Mouse (Mus musculus) natural killer cell, adult 2 months (primary cell): ENCODE data around the gene Azin2.

Experiments used
- DNase-seq, 2 experiments: peaks; one replicate each; pipeline ENCODE4 v3.0.0; 2022; ENCODE audit warnings: low spot score in 2 of 2

The Azin2 gene

GRCm38 (mm10) chr4:128942346-128942745 is 19.9 kb downstream of the Azin2 start:
- DNase-seq, result no peak

DNA sequence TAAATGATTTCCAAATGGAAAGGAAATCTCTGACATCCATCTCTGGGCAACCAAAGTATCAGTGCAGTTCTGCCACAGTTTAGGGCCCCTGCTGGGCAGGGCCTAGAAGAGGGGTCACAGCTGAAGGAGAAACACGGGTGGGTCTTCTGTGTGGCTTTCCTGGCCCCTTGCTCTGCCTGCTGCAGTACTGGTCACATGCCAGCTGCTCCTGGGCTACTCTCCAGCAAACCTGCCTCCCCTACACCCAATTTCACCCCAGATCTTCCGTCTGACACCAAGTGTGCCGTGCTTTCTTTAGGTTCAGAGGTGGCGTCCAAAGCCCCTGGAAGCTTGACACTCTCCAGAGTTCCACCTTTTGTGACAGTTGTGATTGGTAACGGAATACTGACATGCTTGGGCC is 26.6 kb downstream of the Azin2 start:
- DNase-seq, result no peak

DNA sequence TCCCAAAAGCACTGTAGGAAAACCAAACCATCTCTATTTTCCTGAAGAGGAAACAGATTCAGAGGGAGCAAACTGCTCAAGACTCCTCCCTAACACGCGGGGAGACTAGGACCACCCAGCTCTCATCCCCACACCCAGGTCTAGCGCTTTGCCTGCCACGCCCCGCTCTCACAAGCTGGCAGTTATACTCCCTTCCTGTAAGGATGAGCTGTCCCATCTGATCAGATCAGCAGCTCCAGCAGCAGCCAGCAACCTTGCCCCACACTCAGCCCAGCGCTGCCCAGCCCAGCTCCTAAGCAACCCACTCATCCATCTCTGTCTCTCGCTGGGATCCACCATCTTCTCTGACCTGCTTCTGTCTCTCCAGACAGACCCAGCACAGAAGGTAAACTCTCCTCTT is 29.5 kb downstream of the Azin2 start:
- DNase-seq, result no peak

DNA sequence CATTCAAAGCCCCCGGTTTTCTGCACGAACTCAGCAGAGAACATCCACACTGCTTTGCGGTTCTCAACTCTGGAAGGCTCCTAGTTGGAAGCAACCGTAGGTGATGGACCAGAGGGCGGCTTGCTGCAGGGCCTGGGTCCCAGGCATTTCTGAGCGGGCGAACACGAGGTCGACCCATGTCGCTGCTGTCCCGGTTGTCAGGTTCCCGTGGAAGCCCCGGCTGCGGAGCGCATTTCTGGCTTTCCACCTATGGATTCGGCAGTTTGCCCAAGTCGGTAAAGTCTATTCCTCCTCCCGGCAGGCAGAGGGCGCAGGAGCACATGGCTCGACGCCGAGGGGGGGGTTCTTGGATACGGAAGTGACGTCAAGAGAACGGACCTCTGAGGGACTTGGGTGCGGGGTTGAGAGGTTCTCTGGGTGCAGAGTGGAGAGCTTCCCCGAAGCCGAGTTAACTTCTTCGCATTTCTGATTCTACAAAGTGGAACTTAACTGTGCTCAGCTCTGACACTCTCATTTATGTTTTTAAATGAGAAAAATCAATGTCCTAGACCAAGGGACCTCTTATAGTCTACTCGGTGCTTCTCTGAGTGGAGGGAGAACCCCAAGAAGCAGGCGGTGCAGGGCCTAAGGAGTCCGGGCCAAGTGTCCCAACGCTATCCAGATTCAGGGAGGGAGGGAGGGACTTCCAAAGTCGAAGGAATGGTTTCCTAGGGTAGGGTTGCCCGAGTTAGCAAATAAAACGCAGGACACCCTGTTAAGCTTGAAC is 37.2 kb downstream of the Azin2 start:
- peak; percentile 60 to 71 for DNase-seq

- no peak for DNase-seq
Observed at GRCm38 (mm10) chr4:128923603-128924002, 38.6 kb downstream of the Azin2 start.

DNA sequence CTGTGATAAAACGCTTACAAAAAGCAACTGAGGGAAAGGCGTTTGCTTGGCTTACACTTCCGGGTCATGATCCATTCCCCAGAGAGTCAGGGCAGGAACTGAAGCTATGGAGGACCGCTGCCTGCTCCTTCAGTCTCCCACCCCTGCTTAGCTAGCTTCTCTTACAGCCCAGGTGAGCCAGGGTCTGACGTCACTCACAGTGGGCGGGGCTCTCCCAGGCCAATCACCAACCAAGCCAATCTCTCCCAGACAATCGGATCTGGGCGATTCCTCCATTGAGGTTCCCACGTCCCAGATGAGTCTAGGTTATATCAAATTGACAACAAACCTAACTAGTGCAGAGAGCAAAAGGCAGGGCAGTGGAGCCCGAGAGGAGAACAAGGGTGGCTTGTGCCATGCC is 43.1 kb downstream of the Azin2 start:
- no peak for DNase-seq

DNA sequence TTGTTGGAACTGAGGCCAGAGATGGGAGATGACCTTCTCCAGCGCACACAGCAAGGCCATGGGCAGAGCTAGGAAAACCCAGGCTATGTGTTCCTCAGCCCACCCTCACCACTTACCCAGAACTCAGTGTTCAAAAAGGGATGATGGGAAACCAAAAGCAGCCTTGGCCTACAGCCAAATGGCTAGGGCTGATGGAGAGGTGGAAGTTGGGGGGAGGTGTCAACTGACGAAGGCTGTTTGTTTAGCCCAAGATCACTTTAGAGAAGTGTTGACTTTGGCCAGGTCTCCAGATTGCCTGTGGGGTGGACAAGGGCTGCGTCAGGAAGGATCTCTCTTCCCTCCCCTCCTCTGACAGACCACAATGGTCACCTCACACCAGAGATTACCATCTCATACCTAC is 44.1 kb downstream of the Azin2 start:
- no peak for DNase-seq

GRCm38 (mm10) chr4:128917756-128918155 is 44.5 kb downstream of the Azin2 start:
- DNase-seq, result no peak

GRCm38 (mm10) chr4:128917119-128917518 is 45.1 kb downstream of the Azin2 start:
- DNase-seq, result no peak

- DNase-seq, result no peak
Observed at GRCm38 (mm10) chr4:128913794-128914193, 48.4 kb downstream of the Azin2 start.

DNA sequence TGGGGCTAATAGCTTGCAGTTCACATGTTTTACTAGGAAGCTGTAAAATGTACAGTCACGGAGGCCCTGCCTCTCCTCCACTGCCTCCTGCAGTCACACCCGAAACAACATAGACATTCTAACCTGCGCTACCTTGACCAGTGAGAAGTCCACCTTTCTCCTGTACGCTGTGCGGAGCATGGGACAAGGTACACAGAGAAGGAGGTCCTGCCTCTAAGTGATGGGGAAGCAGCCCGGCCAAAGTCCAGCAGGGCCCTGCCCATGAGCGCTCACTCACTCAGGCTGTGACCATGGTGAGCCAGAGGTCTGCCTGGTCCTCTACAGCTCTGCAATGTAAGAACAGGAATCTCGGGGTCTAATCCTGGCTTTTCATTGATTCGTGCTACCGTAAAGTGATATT is 50.2 kb downstream of the Azin2 start:
- DNase-seq, result no peak

DNA sequence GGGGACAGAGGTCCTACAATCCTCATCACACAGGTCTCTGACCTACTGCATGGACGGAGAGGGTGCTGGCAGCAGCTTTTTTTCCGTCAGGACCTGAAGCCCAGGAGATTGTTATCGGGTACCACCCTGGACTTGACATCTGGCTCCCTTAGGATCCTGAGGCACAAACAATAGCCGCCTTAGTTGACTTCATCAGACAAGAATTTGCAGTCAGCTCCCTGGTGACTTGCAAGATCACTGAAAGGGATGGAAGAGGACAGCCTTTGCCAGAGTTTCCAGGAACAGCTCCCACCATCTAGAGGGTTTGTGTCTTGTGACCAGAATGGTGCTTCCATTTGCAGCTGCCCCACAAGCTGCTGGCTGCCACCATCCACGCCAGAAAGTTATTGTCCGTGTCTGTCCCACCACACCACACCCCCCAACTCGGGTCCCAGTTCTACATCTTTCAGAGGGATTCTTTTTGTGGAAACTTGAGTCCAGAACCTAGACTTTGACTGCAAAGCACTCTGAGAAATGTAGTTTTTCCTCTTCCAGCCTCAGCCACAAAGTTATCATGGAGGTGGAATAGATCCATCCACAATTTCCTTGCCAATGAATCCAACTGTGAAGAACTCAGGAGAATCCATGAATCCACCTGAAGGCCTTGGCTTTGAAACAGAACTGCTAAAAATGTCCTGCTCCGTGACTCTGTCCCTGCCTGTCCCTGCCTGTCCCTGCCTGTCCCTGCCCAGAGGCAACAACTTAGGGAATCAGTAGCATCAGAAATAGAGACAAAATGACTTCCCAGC is 51.8 kb downstream of the Azin2 start:
- no peak for DNase-seq

- no peak for DNase-seq
Observed at GRCm38 (mm10) chr4:128909378-128909831, 52.8 kb downstream of the Azin2 start.

- peak; percentile 19 to 35 for DNase-seq
Observed at GRCm38 (mm10) chr4:128908586-128909377, 53.5 kb downstream of the Azin2 start.

- DNase-seq, result no peak
Observed at GRCm38 (mm10) chr4:128907238-128907968, 54.8 kb downstream of the Azin2 start.

GRCm38 (mm10) chr4:128906757-128907156 is 55.5 kb downstream of the Azin2 start:
- no peak for DNase-seq

- no peak for DNase-seq
Observed at GRCm38 (mm10) chr4:128905251-128905650, 57.0 kb downstream of the Azin2 start.

DNA sequence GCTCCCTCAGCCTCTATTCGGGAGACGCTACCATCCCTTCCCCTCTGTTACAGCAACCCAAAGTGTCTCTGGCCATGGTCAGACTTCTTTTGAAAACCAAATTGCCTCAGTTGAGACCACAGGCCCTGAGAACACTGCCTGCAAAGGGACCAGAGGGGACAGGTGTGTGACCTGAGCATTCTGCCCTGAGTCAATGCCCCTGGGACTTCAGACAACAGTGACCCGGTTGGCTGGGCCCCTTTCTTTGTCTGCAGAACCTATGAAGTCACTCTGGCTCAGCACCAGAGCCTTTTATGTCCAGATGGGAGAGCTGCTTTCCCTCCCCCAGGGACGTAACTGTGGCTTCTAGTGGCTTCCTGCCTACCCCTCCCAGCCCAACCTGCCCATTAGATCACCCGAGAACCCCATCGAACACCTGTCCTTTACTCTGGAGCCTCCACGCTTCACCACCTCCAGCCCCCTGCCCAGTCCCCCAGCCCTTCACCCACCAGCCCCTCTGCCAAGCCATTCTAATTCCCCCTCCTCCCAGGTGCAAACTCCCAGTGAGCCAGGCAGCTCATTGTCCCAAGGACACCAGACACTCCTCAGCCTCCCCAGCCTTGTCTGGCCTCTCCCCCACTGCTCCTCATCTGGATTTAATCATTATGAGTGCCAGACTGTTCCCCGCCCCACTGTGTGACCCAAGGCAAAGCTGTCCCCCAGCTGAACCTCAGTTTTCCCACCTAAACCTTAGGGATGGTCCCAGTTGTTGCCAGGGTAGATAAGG is 58.0 kb downstream of the Azin2 start:
- DNase-seq, result no peak

DNA sequence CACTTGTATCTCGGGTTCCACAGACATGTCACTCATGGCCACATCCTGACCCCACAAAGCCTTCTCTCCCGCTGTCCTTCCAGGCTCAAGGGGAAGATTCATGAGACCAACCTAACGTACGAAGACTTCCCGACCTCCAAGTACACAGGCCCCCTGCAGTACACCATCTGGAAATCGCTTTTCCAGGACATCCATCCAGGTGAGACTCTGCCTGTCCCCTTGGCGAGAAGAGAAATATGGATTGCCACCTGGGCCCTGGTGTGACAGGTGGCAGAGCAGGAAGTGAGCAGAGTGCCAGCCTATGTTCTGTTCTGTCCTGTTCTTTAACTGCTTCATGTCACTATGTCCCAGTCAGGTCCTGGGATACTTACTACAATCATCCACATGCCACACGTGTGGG is 59.9 kb downstream of the Azin2 start:
- no peak for DNase-seq

DNA sequence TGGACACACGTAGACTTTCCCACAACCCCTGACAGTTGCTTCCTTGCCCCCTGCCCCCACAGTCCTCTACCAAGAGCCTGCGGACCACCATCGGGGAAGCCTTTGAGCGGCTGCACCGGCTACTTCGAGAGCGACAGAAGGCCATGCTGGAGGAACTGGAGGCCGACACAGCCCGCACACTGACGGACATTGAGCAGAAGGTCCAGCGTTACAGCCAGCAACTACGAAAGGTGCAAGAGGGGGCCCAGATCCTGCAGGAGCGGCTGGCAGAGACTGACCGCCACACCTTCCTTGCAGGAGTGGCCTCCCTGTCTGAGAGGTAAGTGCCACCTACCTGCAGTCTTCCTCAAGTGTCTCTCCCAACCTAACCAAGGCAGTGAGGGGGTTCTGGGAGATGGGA is 61.8 kb downstream of the Azin2 start:
- DNase-seq, result no peak

- DNase-seq, result no peak
Observed at GRCm38 (mm10) chr4:128899332-128899731, 62.9 kb downstream of the Azin2 start.
